Mouse (Mus musculus): ENCODE data around the gene Lztfl1. TPM values are rescaled to one million over a fixed set of nuclear protein-coding genes. Genes with fewer than 3 reads are reported as not detected.
"Not testable (repeated sequence)": the region's sequence is repeated elsewhere in the genome, so short reads cannot be mapped to it uniquely, and the experiment has no call there.

The Lztfl1 gene
- polyA plus RNA-seq (2015; fragmentation: Nextera tagmentation; extraction: Ambion mirVana): 61.6 and 65.8 TPM in 2 replicates

DNA sequence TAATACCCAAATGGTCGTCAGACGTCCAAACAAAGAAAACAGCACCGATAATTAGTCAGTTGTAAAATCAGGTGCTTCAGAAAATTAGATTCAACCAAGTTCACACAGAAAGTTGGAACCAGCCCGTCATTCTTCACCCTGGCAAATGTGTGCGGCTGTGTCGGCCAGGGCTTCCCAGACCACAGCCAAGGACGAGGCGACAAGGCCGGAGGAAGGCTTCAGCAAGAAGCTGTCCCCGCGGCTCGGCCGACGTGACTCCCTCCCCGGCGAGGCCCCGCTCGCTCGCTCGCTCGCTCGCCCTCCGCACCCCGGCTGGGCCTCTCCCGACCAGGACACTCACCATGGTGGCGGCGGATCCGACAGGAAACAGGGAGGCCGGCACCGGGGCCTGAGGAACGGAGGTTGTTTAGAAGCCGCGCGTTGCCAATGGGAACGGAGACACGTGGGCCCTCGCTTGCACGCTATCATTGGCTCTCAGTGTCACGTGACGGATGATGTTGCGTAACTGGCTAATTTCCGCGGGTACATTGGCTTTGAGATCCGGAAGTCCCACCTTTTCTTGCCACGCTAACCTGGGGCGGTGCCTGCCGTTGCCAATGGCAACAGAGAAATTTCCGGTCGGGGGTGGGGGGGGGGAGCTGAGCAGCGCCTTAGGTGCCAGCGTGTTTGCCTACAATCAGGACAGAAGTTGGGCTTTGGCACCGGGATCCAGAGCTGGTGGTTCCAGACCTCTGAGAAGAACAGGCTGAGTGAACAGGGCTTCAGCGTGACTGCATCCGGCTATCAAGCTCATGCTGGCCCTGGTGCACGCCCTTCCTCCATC is at the start of gene Lztfl1:
Lztfl1 (minus strand) TSS at position 512 of the 823 bp plus-strand sequence.
- no peaks in the 10 kb centered on the region for H3K27me3 ChIP-seq
- peak within 1 kb of the TSS; percentile 71 for H3K4me2 ChIP-seq
- peaks cover under 1% of the 10 kb centered on the region; the same call in 1 of the 2 replicates for H3K36me3 ChIP-seq
- no peaks in the 10 kb centered on the region for H3K9me3 ChIP-seq
- H3K4me1 ChIP-seq: peaks cover 6% of the 10 kb centered on the region
- peak; percentile 99 for ATAC-seq (ENCODE audit: insufficient number of reproducible peaks, insufficient read depth, low FRiP score, low TSS enrichment, low read depth)
- H3K9ac ChIP-seq: peak within 1 kb of the TSS; percentile 93
- peak within 1 kb of the TSS; percentile 57; the same call in 1 of the 2 replicates for H3K27ac ChIP-seq
- under 1% methylated on average over 55 of the region's 55 CpGs for WGBS
- peak within 1 kb of the TSS; percentile 87 for H3K4me3 ChIP-seq

DNA sequence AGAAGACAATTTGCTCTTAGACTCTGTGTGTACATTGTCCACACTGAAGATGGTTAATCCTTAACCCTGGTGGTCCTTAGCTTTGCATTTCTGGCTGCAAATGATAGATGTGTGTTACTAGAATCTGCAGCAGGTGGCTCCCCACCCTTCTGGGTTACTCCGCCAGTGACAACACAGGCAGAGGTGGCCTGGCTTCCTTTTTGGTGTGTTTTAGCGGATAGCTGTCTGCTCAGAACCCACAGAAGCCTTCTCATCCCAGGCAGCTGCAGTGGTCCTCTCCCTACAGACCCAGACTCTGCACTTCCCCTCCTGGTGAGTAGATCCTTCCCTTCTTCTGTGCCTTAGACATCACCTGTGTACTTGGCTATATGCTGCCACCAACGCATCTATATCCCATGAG is 49.5 kb upstream of the Lztfl1 start:
- H3K9ac ChIP-seq: no peak overlapping the region
- WGBS: 83% methylated on average over 3 of the region's 3 CpGs
- H3K27me3 ChIP-seq: no peaks in the 10 kb centered on the region
- H3K9me3 ChIP-seq: no peaks in the 10 kb centered on the region
- H3K4me3 ChIP-seq: no peak overlapping the region
- H3K4me2 ChIP-seq: no peak overlapping the region
- peaks cover 15% of the 10 kb centered on the region for H3K4me1 ChIP-seq
- no peak for ATAC-seq (ENCODE audit: insufficient number of reproducible peaks, insufficient read depth, low FRiP score, low TSS enrichment, low read depth)
- H3K36me3 ChIP-seq: no peaks in the 10 kb centered on the region
- no peak overlapping the region for H3K27ac ChIP-seq

DNA sequence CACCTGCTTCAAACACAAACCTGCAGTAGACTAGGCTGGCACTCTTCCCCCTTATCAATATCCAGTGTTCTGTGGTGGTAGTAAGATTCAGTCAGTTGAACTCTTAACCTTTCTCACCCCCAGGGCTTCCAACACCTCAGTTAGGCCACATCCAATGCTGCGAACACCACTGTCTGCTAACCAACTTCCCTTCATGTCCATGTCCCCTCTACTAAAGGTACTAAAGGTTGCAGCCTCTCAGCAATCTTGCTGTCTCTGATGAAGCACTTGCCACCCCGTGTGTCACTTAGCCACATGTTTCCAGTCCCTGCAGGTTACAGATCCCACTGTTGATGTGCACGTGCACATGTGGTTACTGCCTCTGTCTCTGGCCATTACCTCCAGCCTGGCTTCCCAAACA is 46.3 kb upstream of the Lztfl1 start:
- H3K4me3 ChIP-seq: no peak overlapping the region
- no peaks in the 10 kb centered on the region for H3K9me3 ChIP-seq
- no peak overlapping the region for H3K9ac ChIP-seq
- H3K27ac ChIP-seq: no peak overlapping the region
- no peaks in the 10 kb centered on the region for H3K27me3 ChIP-seq
- ATAC-seq (ENCODE audit: insufficient number of reproducible peaks, insufficient read depth, low FRiP score, low TSS enrichment, low read depth): no peak
- H3K4me1 ChIP-seq: peaks cover 7% of the 10 kb centered on the region; the same call in 1 of the 2 replicates
- H3K4me2 ChIP-seq: no peak overlapping the region
- WGBS: 81% methylated on average over 3 of the region's 3 CpGs
- no peaks in the 10 kb centered on the region for H3K36me3 ChIP-seq

DNA sequence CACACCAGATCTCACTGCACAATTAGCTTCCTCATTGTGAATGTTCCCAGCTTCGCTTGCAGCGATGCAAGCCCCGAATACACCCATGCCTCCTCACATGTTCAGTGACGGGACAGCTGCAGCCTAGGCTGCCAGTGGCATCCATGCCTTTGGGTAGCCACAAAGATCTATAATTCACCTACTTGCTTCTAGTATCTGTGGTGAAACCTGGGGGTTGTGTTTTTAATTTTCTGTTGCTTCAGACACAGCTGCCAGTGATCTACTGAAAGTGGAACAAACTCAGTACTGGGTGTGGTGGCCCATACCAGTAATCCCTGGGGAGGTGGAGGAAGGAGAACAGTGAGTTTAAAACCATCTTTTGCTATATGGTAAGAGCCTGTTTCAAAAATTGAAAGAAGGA is 45.4 kb upstream of the Lztfl1 start:
- no peaks in the 10 kb centered on the region for H3K36me3 ChIP-seq
- H3K4me1 ChIP-seq: peaks cover 7% of the 10 kb centered on the region; the same call in 1 of the 2 replicates
- H3K27me3 ChIP-seq: no peaks in the 10 kb centered on the region
- H3K27ac ChIP-seq: no peak overlapping the region
- no peak overlapping the region for H3K4me2 ChIP-seq
- H3K9ac ChIP-seq: no peak overlapping the region
- no peaks in the 10 kb centered on the region for H3K9me3 ChIP-seq
- H3K4me3 ChIP-seq: no peak overlapping the region
- ATAC-seq (ENCODE audit: insufficient number of reproducible peaks, insufficient read depth, low FRiP score, low TSS enrichment, low read depth): no peak
- WGBS: 67% methylated on average over 4 of the region's 4 CpGs

DNA sequence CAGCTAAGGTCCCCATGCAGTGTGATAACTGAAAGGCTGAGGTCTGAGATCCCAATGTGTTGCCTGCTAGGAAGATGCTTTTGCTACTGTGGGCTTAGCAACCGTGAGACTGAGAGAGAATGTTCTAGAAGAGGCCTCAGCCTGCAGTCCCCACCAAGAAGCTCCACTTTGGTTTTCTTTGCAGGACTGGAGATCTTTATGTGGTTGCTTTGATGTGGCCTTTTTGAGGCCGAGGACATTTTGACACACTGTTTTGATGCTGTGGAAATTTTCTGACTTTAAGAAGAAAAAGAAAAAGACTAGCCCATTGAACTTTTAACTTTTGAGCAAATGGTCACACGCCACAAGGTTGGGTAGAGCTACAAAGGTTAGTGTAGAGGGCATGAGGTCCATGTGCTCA is 43.3 kb upstream of the Lztfl1 start:
- WGBS: 73% methylated on average over 3 of the region's 3 CpGs
- no peak for ATAC-seq (ENCODE audit: insufficient number of reproducible peaks, insufficient read depth, low FRiP score, low TSS enrichment, low read depth)

DNA sequence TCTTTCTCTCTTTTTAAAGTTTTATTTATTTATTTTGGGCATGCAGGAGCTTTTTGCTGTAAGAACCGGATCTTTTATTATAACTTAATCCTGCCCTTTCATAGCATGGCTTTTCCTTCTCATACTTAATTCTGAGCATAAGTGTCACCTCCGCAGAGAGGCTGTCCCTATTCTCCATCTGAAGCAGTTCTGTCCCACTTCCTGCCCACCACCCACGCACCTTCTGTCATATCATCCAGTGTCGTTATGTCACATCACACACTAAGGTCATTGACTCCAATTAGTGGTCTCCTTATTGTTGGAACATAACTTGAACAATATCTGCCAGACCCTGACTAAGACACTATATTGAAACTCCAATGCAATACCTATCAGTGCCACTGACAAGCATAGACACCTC is 41.1 kb upstream of the Lztfl1 start:
- no peak overlapping the region for H3K27ac ChIP-seq
- ATAC-seq (ENCODE audit: insufficient number of reproducible peaks, insufficient read depth, low FRiP score, low TSS enrichment, low read depth): no peak
- H3K36me3 ChIP-seq: no peaks in the 10 kb centered on the region
- no peak overlapping the region for H3K9ac ChIP-seq
- no peaks in the 10 kb centered on the region for H3K27me3 ChIP-seq
- H3K9me3 ChIP-seq: no peaks in the 10 kb centered on the region
- H3K4me2 ChIP-seq: no peak overlapping the region
- 76% methylated on average over 4 of the region's 4 CpGs for WGBS
- peaks cover 7% of the 10 kb centered on the region; the same call in 1 of the 2 replicates for H3K4me1 ChIP-seq
- no peak overlapping the region for H3K4me3 ChIP-seq

More for the DNA sequence above, 43.3 kb upstream of the Lztfl1 start:
- Histone ChIP-seq H3K9ac (no peak overlapping the region), H3K27ac (no peak overlapping the region), H3K4me3 (no peak overlapping the region), H3K4me2 (no peak overlapping the region), H3K9me3 (no peaks in the 10 kb centered on the region), H3K36me3 (no peaks in the 10 kb centered on the region), H3K27me3 (no peaks in the 10 kb centered on the region), H3K4me1 (peaks cover 7% of the 10 kb centered on the region; the same call in 1 of the 2 replicates)

DNA sequence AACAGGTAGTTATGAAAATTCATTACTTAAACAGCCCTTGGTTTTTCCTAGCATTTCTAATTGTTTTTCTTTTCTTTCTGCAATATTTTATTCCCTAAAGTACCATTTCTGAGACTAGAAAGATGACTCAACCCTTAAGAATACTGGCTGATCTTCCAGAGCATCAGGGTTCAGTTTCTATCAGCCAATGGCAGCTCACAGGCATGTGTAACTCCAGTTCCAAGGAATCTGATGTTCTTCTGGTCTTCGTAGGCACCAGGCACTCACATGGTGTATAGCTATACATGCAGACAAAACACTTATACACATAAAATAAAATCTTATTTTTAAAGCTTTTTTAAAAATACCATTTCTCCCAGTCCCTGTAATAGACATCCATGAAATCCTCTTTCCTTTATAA is 40.7 kb upstream of the Lztfl1 start:
- WGBS: 69% methylated on average over 1 of the region's 1 CpGs
- ATAC-seq (ENCODE audit: insufficient number of reproducible peaks, insufficient read depth, low FRiP score, low TSS enrichment, low read depth): no peak
- Histone ChIP-seq H3K4me2 (no peak overlapping the region), H3K4me3 (no peak overlapping the region), H3K27ac (no peak overlapping the region), H3K9me3 (no peaks in the 10 kb centered on the region), H3K4me1 (peaks cover 5% of the 10 kb centered on the region; the same call in 1 of the 2 replicates), H3K9ac (no peak overlapping the region), H3K27me3 (no peaks in the 10 kb centered on the region), H3K36me3 (no peaks in the 10 kb centered on the region)

DNA sequence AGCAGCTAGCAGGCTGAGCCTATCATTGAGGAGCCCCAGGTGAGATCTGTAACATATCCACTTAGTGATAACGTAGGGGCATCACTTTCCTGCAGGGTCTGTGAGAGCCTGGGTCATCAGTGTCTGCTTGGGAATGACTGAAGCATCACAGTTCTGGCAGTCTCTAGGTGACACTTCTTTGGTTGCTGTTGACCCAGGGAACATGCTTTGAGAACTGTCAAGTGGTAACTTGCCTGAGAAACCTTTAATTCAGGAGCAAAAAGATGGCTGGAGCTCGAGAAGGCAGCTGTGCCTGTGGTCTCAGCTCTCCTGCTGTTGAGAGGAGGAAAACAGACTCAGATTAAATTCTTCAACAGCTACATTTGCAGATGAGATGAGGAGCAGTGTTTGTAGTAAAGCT is 39.8 kb upstream of the Lztfl1 start:
- H3K9me3 ChIP-seq: no peaks in the 10 kb centered on the region
- 52% methylated on average over 2 of the region's 2 CpGs for WGBS

DNA sequence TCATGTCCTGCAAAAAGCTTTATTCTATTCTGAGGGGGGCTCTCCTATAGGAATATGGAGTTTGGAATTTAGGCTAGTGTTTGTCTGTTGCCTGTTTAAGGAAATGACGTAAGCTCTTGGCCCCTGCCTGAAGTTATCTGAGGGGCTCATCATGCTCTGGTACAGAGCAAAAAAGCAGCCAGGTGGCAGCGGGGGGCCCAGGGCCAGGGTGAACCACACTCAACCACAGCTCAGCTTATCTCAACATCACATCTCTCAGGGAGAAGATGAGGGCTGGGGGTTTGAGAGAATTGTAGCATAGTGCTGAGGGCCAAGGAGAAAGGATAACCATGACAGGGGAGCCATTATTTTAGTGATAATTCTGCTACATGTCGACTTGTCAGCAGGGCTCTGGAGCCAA is 39.3 kb upstream of the Lztfl1 start:
- Histone ChIP-seq H3K27me3 (no peaks in the 10 kb centered on the region), H3K36me3 (no peaks in the 10 kb centered on the region), H3K4me2 (no peak overlapping the region), H3K9ac (no peak overlapping the region), H3K4me1 (no peaks in the 10 kb centered on the region), H3K4me3 (no peak overlapping the region), H3K9me3 (no peaks in the 10 kb centered on the region), H3K27ac (no peak overlapping the region)
- ATAC-seq (ENCODE audit: insufficient number of reproducible peaks, insufficient read depth, low FRiP score, low TSS enrichment, low read depth): no peak
- WGBS: 63% methylated on average over 3 of the region's 3 CpGs

More for the DNA sequence above, 39.8 kb upstream of the Lztfl1 start:
- ATAC-seq (ENCODE audit: insufficient number of reproducible peaks, insufficient read depth, low FRiP score, low TSS enrichment, low read depth): no peak
- H3K27me3 ChIP-seq: no peaks in the 10 kb centered on the region
- no peak overlapping the region for H3K4me2 ChIP-seq
- no peaks in the 10 kb centered on the region for H3K36me3 ChIP-seq
- H3K4me3 ChIP-seq: no peak overlapping the region
- H3K27ac ChIP-seq: no peak overlapping the region
- no peak overlapping the region for H3K9ac ChIP-seq
- no peaks in the 10 kb centered on the region for H3K4me1 ChIP-seq

DNA sequence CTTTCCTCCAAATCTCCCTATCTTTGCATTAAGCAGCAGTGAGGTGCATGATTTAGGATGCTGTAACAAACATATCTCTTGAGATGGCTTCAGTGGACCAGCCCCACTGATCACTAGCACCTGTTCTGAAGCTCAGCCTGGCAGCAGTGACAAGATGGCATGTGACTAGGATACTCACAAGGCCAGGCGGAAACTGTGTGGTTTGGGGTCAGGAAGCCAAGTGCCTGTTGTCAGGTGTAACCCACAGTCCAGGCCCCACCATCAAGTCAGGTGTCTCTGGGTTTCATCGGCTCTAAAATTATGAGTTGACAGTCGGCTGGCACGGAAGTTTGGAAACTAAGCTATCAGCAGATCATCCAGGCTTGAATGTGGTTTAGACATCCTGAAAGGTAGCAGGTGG is 36.8 kb upstream of the Lztfl1 start:
- H3K9me3 ChIP-seq: no peaks in the 10 kb centered on the region
- H3K36me3 ChIP-seq: no peaks in the 10 kb centered on the region
- no peak overlapping the region for H3K4me3 ChIP-seq
- no peak for ATAC-seq (ENCODE audit: insufficient number of reproducible peaks, insufficient read depth, low FRiP score, low TSS enrichment, low read depth)
- H3K27me3 ChIP-seq: no peaks in the 10 kb centered on the region
- H3K4me2 ChIP-seq: no peak overlapping the region
- no peak overlapping the region for H3K9ac ChIP-seq
- WGBS: 87% methylated on average over 4 of the region's 4 CpGs
- H3K27ac ChIP-seq: no peak overlapping the region
- H3K4me1 ChIP-seq: no peaks in the 10 kb centered on the region

DNA sequence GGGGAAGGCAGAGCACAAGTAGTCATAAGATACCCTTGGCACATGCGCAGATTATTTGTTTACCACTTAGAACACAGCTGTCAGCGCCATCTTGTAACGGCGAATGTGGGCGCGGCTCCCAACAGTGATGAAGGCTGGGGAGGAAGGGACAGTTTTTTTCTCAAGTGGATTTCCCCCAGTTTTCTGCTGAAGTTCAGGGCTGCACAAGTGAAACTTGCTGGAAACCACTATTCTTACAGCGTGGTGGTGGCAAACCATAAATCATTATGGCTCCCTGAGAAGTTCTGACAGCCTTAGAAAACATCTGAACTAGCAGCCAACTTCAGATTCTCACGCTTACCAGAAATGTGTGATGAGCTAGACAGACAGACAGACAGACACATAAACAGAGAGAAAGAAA is 32.2 kb upstream of the Lztfl1 start:
- H3K36me3 ChIP-seq; H3K27me3 ChIP-seq; H3K4me1 ChIP-seq; H3K9ac ChIP-seq; H3K27ac ChIP-seq; H3K4me3 ChIP-seq; ATAC-seq (ENCODE audit: insufficient number of reproducible peaks, insufficient read depth, low FRiP score, low TSS enrichment, low read depth); H3K9me3 ChIP-seq; H3K4me2 ChIP-seq: not testable (repeated sequence)
- WGBS: 93% methylated on average over 8 of the region's 8 CpGs

DNA sequence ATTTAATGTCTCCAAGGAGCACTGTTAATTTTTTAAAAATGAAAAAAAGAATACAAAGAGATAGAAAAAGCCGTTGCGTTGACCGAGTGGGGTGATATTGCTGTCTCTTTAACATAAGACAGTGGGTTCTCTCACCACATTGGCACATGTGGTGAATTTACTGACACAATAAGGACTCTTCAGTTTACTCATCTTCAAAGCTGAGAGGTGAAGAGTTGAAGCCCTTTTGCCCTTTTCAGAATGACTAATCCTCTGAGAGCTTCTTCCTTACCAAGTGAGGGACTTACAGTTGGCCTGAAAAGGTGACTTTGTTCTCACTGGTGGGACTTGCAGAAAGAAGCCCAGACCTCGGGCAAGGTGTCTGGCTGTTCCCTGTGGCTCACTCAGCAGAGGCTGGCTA is 23.3 kb upstream of the Lztfl1 start:
- Histone ChIP-seq H3K9me3 (no peaks in the 10 kb centered on the region), H3K4me3 (no peak overlapping the region), H3K9ac (no peak overlapping the region), H3K27me3 (no peaks in the 10 kb centered on the region), H3K36me3 (no peaks in the 10 kb centered on the region), H3K4me2 (no peak overlapping the region), H3K4me1 (no peaks in the 10 kb centered on the region), H3K27ac (no peak overlapping the region)
- whole genome bisulfite sequencing: 84% methylated on average over 4 of the region's 4 CpGs
- ATAC-seq (ENCODE audit: insufficient number of reproducible peaks, insufficient read depth, low FRiP score, low TSS enrichment, low read depth): no peak

Data from embryonic facial prominence, embryonic 13.5 days (tissue).